Mouse (Mus musculus): Measurements from ENCODE around the gene Plaa. TPM values are rescaled to one million over a fixed set of nuclear protein-coding genes. Genes with fewer than 3 reads are reported as not detected.
A peak's percentile ranks its signal among the peaks of the same experiment; 100 is the strongest.

Gene Plaa
- total RNA-seq, 1 experiment: 102 TPM

DNA sequence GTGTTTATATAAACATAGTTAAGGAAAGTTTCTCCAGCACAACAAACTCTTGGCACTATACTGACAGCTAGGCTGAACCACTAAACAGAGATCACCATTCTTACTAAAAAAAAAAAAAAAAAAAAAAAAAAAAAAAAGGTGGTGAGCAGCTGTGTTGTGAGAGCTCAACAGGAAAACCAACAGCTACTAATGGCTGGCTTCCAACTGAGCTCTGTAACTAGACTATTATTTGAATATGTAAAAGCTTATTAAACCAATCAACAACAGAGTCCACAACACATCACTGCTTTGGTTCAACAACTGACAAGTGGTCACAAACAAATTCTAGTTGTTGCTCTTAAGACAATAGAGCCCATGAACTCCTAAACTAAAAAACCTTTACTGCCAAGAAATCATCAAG is 69.8 kb downstream of the Plaa start:
- Histone ChIP-seq H3K27ac (ENCODE audit: insufficient read depth, low read depth, low read length, poor library complexity, severe bottlenecking) (no peak overlapping the region), H3K4me3 (ENCODE audit: insufficient read depth in 1 of 2, low read depth in 1 of 2, low read length in 2 of 2, poor library complexity in 1 of 2, severe bottlenecking in 1 of 2) (no peak overlapping the region), H3K4me1 (ENCODE audit: control insufficient read depth in 2 of 2, insufficient read depth in 2 of 2, low read length in 2 of 2, poor library complexity in 1 of 2) (no peaks in the 10 kb centered on the region), H3K36me3 (ENCODE audit: control insufficient read depth, insufficient read depth, low read length, poor library complexity, severe bottlenecking) (peaks cover 2% of the 10 kb centered on the region; the same call in 1 of the 2 replicates), H3K9ac (ENCODE audit: insufficient read depth, low read depth, low read length, poor library complexity, severe bottlenecking) (no peak overlapping the region), H3K9me3 (ENCODE audit: control insufficient read depth, insufficient read depth, low read depth, low read length) (no peaks in the 10 kb centered on the region)
- no peak for TF ChIP-seq MAFK (IDR thresholded peaks at IDR 0.05; ENCODE audit: insufficient read depth, low read depth, low read length)
- in situ Hi-C loops (cut with MboI; ENCODE audit: low sequenced_read_pairs in 2 of 2, unreplicated experiment in 2 of 2): no loop called here
- DNase-seq (ENCODE audit: low read depth, low spot score): no peak

DNA sequence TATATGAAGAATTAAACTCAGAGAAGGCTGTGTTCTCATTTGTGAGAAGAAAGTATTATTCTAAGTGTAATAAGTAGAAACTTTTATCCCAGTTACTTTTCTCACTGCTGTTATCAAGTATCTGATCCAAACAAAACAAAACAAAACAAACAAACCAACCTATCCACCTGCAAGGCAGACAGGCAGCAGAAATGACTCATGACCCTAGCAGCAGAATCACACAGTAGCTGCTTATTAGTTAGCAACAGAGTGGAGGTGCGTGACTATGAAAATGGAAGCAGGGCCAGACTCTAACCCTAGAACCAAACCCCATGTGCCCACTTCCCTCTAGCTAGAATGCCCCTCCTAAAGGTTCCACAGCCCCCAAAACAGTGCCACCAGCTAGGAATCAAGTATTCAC is 73.6 kb downstream of the Plaa start:
- Histone ChIP-seq H3K9me3 (ENCODE audit: control insufficient read depth, insufficient read depth, low read depth, low read length) (no peaks in the 10 kb centered on the region), H3K4me3 (ENCODE audit: insufficient read depth in 1 of 2, low read depth in 1 of 2, low read length in 2 of 2, poor library complexity in 1 of 2, severe bottlenecking in 1 of 2) (no peak overlapping the region), H3K4me1 (ENCODE audit: control insufficient read depth in 2 of 2, insufficient read depth in 2 of 2, low read length in 2 of 2, poor library complexity in 1 of 2) (no peaks in the 10 kb centered on the region), H3K9ac (ENCODE audit: insufficient read depth, low read depth, low read length, poor library complexity, severe bottlenecking) (no peak overlapping the region), H3K27ac (ENCODE audit: insufficient read depth, low read depth, low read length, poor library complexity, severe bottlenecking) (no peak overlapping the region), H3K36me3 (ENCODE audit: control insufficient read depth, insufficient read depth, low read length, poor library complexity, severe bottlenecking) (peaks cover 2% of the 10 kb centered on the region; the same call in 1 of the 2 replicates)
- no peak for TF ChIP-seq MAFK (IDR thresholded peaks at IDR 0.05; ENCODE audit: insufficient read depth, low read depth, low read length)
- no peak for TF ChIP-seq ZC3H11A (IDR thresholded peaks at IDR 0.05; ENCODE audit: borderline replicate concordance, low read depth, low read length)
- TF ChIP-seq ZNF384 (IDR thresholded peaks at IDR 0.05; ENCODE audit: low read depth, low read length): no peak
- TF ChIP-seq HCFC1 (IDR thresholded peaks at IDR 0.05; ENCODE audit: borderline replicate concordance, insufficient read depth, low read length): no peak
- no peak for TF ChIP-seq CHD2 (IDR thresholded peaks at IDR 0.05; ENCODE audit: low read depth, low read length)
- in situ Hi-C loops (cut with MboI; ENCODE audit: low sequenced_read_pairs in 2 of 2, unreplicated experiment in 2 of 2): no loop called here
- DNase-seq (ENCODE audit: low read depth, low spot score): no peak

- no peak for DNase-seq (ENCODE audit: low read depth, low spot score)
- H3K4me3 ChIP-seq (ENCODE audit: insufficient read depth in 1 of 2, low read depth in 1 of 2, low read length in 2 of 2, poor library complexity in 1 of 2, severe bottlenecking in 1 of 2): no peak overlapping the region
Measured at GRCm38 (mm10) chr4:94523321-94523720, 79.7 kb downstream of the Plaa start.

DNA sequence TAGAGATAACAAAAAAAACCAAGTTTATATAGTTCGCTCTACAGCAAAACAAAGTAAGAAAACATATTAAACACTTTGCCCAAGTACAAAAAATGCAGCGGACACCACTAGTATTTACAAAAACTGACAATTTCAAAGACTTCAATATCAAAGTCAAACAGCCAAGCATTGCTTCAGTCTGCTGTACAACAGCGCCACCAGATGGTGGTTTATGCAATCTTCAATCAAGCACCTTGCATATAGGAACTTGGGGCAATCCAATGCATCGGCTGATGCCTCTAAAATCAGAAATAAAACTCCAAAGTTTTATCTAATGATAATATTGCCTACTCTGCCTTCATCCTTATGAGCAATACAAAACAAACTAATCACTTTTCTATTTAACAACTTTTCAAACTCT is 85.4 kb downstream of the Plaa start:
- no peaks in the 10 kb centered on the region for H3K4me1 ChIP-seq (ENCODE audit: control insufficient read depth in 2 of 2, insufficient read depth in 2 of 2, low read length in 2 of 2, poor library complexity in 1 of 2)
- H3K36me3 ChIP-seq (ENCODE audit: control insufficient read depth, insufficient read depth, low read length, poor library complexity, severe bottlenecking): no peaks in the 10 kb centered on the region
- no peaks in the 10 kb centered on the region for H3K9me3 ChIP-seq (ENCODE audit: control insufficient read depth, insufficient read depth, low read depth, low read length)
- DNase-seq (ENCODE audit: low read depth, low spot score): peak; percentile 48
- in situ Hi-C loops (cut with MboI; ENCODE audit: low sequenced_read_pairs in 2 of 2, unreplicated experiment in 2 of 2): no loop called here
- H3K9ac ChIP-seq (ENCODE audit: insufficient read depth, low read depth, low read length, poor library complexity, severe bottlenecking): no peak overlapping the region
- no peak for TF ChIP-seq CHD2 (IDR thresholded peaks at IDR 0.05; ENCODE audit: low read depth, low read length)
- no peak for TF ChIP-seq ZNF384 (IDR thresholded peaks at IDR 0.05; ENCODE audit: low read depth, low read length)
- TF ChIP-seq ZC3H11A (IDR thresholded peaks at IDR 0.05; ENCODE audit: borderline replicate concordance, low read depth, low read length): peak; percentile 33; the same call in 1 of the 2 replicates
- no peak overlapping the region for H3K4me3 ChIP-seq (ENCODE audit: insufficient read depth in 1 of 2, low read depth in 1 of 2, low read length in 2 of 2, poor library complexity in 1 of 2, severe bottlenecking in 1 of 2)
- H3K27ac ChIP-seq (ENCODE audit: insufficient read depth, low read depth, low read length, poor library complexity, severe bottlenecking): no peak overlapping the region

More at GRCm38 (mm10) chr4:94523321-94523720, 79.7 kb downstream of the Plaa start:
- Histone ChIP-seq H3K9me3 (ENCODE audit: control insufficient read depth, insufficient read depth, low read depth, low read length) (no peaks in the 10 kb centered on the region), H3K4me1 (ENCODE audit: control insufficient read depth in 2 of 2, insufficient read depth in 2 of 2, low read length in 2 of 2, poor library complexity in 1 of 2) (no peaks in the 10 kb centered on the region), H3K36me3 (ENCODE audit: control insufficient read depth, insufficient read depth, low read length, poor library complexity, severe bottlenecking) (no peaks in the 10 kb centered on the region), H3K9ac (ENCODE audit: insufficient read depth, low read depth, low read length, poor library complexity, severe bottlenecking) (no peak overlapping the region), H3K27ac (ENCODE audit: insufficient read depth, low read depth, low read length, poor library complexity, severe bottlenecking) (no peak overlapping the region)
- TF ChIP-seq ZC3H11A (IDR thresholded peaks at IDR 0.05; ENCODE audit: borderline replicate concordance, low read depth, low read length) (no peak), CHD2 (IDR thresholded peaks at IDR 0.05; ENCODE audit: low read depth, low read length) (no peak), ZNF384 (IDR thresholded peaks at IDR 0.05; ENCODE audit: low read depth, low read length) (no peak), MAFK (IDR thresholded peaks at IDR 0.05; ENCODE audit: insufficient read depth, low read depth, low read length) (no peak), HCFC1 (IDR thresholded peaks at IDR 0.05; ENCODE audit: borderline replicate concordance, insufficient read depth, low read length) (no peak)
- in situ Hi-C loops (cut with MboI; ENCODE audit: low sequenced_read_pairs in 2 of 2, unreplicated experiment in 2 of 2): no loop called here

Other genes starting within 250 kb of the Plaa start
- gene Gm10306, start 46.7 kb downstream of the Plaa start, total RNA-seq (2012; rRNA removed): 1.1 TPM in 1 of 2 replicates, not detected in the other
- gene Caap1, start 46.4 kb downstream of the Plaa start, total RNA-seq (2012; rRNA removed): 9.1 and 11.2 TPM in 2 replicates
- gene Ift74, start 11.2 kb upstream of the Plaa start, total RNA-seq (2012; rRNA removed): 11.6 and 14.8 TPM in 2 replicates
- 0.09 TPM in 1 of 2 replicates, not detected in the other for gene Lrrc19, start 46.9 kb upstream of the Plaa start, total RNA-seq (2012; rRNA removed)
- 9.4 and 15.2 TPM in 2 replicates for gene Tek, start 136.0 kb upstream of the Plaa start, total RNA-seq (2012; rRNA removed)